Mouse (Mus musculus) layer of hippocampus, adult 11-12 months (tissue): ENCODE measurements around the gene Impdh1.
A peak's percentile ranks its signal among the peaks of the same experiment; 100 is the strongest.

Experiments used
- DNase-seq: peaks from one replicate; pipeline ENCODE4 v3.0.0; 2022; ENCODE audit warnings: low spot score

The Impdh1 gene

DNA sequence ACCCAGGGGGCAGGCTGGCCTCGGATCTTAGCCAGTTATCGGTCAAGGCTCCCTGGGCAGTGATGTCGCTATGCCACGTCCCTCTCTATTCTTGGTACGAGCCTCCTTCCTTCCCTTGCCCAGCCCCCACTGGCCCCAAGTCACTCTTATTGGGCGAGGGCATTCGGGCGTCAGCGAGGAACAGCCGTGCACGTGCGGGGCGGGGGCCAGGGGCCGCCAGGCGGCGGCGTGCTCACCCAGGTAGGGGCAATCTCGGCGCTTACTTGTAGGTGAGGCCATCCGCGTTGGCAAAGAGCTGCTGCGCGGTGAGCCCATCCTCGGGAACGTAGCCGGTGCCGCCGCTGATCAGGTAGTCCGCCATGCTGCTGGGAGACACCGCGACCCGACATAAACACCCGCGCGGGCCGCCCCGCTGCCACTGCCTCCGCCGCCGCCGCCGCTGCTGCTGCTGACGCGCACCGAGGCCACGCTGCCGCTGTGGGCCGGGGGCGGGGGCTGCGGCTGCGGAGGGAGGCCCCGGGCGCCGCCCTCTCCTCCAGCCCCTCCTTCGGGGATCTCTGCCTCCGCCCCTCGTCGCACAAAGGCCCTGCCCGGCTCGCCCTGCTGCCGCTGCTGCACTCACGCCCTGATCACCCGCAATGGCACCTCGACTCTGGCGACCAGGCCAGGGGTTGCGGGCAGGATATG lies 4.2 kb downstream of the Impdh1 start:
- peak; percentile 56 for DNase-seq

DNA sequence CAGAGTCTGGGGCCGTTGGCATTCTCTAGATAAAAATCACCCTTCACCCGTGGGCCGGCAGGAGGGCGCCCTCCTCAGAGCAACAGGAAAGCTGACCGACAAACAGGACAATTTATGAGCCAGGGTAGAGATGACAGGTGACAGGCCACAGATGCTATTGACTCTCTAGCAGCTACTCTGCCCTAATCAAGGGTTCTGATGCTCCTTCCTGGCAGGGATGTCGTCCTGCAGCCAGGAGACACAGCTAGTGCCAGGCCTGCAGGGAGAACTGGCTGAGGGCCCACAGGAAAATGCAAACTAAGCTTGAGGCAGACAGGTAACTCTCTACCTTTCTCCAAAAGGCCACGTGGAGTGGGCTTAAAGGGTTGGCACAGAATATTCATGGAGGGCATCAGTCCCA lies 5.0 kb downstream of the Impdh1 start:
- no peak for DNase-seq

DNA sequence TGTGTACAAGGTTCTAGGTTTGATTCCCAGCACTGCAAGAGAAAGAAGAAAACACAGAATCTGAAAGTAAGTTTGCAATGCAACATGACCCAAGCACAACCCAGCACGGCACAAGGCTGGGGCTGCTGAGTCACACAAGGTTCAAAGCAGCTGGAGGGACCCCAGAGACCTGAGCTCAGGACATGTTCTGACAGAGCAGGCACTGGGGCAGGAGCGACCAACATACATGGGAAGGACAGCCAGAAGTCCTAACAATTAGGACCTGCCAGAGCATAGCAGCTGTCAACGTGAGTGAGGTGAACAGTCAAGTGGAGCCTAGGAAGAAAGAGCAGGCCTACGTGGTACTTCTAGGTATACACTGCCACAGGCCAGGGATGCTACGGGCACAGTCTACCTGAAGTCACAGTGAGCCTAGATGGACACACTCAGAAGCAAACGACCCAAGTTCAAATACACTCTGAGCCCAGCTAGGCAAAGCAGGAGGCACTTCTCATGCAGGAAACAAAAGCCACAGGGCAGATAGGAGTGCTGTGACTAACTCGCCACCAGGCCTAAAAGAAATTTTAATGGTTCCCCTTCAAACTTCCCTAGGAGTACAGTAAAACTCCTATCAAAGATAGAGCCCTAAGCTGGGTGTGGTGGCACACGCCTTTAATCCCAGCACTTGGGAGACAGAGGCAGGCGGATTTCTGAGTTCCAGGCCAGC lies 5.8 kb downstream of the Impdh1 start:
- DNase-seq, result no peak

DNA sequence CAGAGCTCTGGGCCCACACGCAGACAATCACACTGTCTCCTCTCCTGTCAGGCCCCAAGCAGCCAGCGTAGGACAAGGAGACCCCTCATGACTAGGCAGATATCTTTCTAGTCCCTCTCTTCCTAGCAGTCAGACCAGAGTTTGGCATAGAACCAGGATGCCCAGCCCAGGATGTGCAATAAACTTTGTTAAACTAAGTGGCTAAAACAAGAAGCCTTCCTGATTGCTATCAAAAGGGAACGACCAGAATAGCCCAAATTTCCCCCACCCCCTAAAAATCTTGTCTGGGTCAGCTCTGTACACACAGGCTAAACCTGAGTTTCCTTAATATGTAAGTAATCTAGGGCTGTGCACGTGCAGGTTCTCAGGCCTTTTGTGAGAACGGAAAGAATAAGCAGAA lies 8.0 kb downstream of the Impdh1 start:
- no peak for DNase-seq

- DNase-seq, result no peak
Measured at GRCm38 (mm10) chr6:29207017-29207416, 9.1 kb downstream of the Impdh1 start.

DNA sequence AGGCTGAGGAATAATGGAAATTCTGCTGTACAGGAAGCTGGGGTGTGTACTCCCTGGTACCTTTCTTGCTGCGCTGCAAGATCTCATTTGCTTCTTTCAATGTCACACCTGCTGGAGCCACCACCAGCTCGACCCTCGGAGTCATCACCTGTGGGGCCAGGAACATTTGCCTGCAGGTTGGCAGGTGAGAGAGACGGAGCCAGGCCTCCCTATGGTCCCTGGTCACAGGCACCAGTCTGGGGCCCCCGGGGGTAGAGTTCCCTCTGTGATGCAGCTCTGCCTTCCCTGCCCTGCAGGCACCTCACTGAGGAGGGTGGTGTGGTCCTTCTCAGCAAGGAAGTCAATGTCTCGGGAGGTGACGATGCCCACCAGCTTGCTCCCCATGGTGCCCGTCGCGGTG lies 10.2 kb downstream of the Impdh1 start:
- DNase-seq, result no peak

- no peak for DNase-seq
Measured at GRCm38 (mm10) chr6:29204932-29205614, 11.1 kb downstream of the Impdh1 start.

DNA sequence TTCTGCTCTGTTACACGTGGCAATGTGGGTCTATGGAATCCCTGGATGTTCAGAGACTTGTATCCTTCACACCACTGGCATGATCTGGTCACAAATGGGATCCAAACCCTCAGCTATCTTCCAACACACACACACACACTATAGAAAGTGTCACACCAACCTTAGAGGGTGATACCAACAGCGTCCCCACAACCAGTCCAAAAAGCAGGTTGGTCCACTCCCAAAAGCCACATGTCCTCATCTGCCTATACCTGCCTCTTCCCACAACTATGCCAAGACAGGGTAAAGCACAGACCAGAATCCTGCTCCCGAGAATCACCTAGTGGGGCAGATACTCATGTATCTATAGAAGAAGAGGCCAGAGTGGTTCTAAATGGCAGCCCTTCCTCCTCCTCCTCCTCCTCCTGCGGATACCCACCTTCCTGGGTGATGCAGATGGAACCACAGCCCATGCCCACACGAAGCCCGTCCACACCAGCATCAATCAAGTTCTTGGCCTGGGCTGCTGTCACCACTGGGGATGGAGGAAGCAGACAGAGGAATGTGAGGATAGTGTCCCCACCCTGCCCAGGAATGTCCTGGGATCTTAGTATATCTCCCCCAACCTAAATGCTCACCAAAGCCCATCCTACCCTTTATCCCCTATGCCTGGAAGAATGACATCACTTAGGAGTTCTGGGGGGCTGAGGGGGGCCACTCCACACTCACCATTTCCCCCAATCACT lies 12.1 kb downstream of the Impdh1 start:
- no peak for DNase-seq

GRCm38 (mm10) chr6:29203096-29203495 lies 13.1 kb downstream of the Impdh1 start:
- DNase-seq, result no peak

DNA sequence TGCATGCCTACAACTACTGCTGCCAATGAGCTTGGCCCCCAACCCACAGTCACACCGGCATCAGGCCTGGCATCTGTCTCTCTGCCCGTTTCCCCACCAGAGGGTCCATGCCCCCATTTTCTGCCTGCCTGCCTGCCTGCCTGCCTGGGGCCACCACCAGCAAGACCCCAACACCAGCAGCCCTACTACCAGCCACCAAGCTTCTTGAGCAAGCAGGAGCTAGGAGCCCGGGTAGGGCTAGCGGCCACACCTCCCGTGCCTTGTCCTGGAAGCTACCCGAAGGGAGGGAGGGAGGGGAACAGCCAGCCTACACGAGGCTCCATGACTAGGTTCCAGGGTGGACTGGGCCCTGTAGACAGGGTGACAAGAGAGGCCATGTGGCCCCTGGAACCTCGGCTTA lies 14.2 kb downstream of the Impdh1 start:
- DNase-seq, result no peak

GRCm38 (mm10) chr6:29201341-29201740 lies 14.8 kb downstream of the Impdh1 start:
- DNase-seq, result no peak

DNA sequence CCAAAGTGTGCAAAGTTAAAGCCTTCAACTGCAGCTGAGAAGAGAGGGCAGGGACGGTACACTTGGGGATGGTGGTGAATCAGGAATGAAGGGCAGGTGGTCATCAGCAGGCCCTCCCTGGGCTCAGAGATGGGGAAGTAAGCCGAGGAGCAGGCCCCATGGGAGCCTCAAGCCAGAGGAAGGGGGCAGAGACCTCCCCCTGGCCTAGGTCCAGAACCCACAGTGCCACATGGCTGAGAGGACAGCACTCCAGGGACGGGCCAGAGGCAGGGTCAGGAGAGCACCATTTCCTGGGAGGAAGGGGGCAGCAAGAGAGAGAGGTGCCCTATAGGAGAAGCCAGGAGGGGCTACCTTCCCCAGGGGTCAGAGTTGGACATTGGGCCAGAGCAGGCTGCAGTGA lies 15.7 kb downstream of the Impdh1 start:
- DNase-seq, result no peak

DNA sequence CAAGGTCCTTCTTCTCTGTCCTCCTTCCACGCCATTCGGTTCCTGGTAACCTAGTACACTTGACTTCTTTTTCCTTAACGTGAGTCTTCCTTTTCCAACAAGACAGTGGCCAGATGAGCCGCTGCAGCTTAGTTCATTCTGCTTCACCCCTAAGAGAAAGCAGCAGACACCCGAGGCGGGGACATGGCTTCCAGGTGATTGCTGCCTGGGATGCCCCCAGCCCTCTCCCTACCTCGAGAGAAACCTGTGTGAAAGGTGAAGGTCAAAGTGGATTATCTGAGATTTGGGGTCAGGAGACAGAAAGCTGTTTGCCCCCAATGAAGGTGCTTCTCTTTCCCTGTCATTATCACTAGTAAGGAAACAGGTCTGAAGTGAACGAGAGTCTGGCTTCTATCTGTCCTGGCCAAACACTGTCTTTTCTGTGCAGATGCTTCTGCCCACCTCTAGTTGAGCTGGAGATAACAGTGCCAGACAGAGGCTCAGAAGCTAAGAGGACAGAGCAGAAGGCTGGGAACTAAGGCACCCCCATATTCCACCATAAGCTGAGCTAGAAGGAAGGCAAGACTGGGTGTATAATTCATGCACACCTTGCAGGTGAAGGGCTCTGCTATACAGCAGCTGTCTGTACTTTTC lies 16.8 kb downstream of the Impdh1 start:
- peak; percentile 2 for DNase-seq

DNA sequence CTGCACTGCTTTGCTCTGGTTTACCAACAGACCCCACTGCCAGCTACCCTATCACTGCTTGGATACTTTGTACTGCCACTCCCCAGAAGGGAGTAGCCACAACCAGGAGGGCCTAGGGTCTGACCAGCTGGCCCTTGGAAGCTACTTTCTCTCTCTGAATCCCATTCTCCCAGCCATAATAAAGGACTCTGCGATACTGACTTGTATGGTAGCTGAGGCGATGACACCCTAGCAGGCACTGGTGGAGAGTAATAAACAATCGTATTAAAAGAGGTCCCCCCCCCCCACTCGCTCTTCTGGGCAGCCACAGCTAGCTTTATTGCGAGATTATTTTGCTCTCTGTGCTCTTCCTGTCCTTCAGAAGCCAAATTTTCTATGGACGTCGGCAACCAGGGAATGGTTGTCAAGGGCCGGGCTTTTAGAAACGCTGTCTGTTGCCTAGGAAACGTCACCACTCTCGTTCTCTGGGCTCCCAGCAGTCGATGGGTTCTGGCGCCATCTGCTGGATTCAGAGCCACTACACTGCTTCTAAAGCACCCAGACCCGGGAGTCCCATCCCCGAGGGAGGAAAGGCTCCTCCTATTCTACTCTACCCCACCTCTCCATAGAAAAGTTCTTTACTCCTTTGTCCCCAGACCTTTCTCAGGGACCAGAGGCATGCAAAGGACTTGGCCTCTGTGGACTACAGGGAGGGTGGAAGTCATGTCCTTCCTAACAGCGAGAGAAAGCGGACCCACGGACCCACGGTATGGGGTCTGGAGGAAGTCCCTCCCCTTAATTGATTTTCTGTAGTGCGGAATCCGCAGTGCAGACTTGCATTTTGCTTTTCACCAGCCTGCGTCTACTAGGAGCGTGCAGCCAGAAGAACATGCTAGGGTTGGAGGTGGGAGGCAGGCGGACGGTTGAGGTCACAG lies 17.6 kb downstream of the Impdh1 start:
- DNase-seq, result peak; percentile 93

DNA sequence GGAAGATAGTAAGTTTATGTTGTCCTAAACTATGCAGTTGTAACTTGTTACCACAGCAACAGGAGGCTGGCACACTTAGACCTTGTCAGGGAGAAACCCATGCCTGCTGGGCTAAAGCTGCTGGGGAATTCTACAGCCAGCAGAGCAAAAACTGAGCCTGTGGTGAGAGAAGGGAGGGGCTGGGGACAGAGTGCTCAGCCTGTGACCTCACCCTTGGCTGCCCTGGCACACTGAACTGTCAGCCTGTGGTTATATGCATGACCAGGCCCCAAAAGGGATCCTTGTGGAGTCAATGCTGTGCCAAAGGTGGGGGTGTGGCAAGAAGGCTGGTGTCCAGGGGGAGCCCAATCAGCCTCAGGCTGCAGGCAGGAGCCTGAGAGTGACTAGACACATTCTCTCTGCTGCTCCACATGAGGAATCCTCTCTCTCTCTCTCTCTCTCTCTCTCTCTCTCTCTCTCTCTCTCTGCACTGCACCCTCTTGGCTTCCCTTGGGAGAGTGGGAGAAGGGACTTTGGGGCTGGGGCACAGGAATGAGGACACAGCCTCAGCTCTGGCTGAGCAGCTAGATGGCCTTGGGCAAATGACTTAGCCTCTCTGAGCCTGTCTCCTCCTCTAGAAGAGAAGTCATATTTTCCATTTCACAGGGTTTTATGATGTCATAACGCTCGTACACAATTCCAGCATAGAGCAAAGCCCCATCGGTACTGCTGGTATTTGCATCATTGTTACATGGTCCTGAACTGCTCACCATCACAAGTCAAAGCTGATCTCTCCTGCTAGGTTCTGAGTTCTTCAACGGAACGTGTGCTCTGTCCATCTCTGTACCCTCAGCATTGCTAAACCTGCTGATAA lies 20.1 kb downstream of the Impdh1 start:
- DNase-seq, result no peak

- DNase-seq, result no peak
Measured at GRCm38 (mm10) chr6:29195146-29195545, 21.0 kb downstream of the Impdh1 start.

- DNase-seq, result no peak
Measured at GRCm38 (mm10) chr6:29193961-29194750, 22.0 kb downstream of the Impdh1 start.

GRCm38 (mm10) chr6:29187936-29188335 lies 28.2 kb downstream of the Impdh1 start:
- DNase-seq, result no peak

- DNase-seq, result peak; percentile 44
Measured at GRCm38 (mm10) chr6:29179843-29180242, 36.3 kb downstream of the Impdh1 start.
